Mouse (Mus musculus): ENCODE data around the gene Ifitm10.
"Not testable (repeated sequence)": the region's sequence is repeated elsewhere in the genome, so short reads cannot be mapped to it uniquely, and the experiment has no call there.

Gene Ifitm10

GRCm38 (mm10) chr7:142368856-142369255 lies 4.7 kb downstream of the Ifitm10 start:
- DNase-seq (ENCODE audit: low spot score in 2 of 2), result no peak

GRCm38 (mm10) chr7:142363107-142363506 lies 10.4 kb downstream of the Ifitm10 start:
- DNase-seq (ENCODE audit: low spot score in 2 of 2), result no peak

GRCm38 (mm10) chr7:142360743-142361142 lies 12.8 kb downstream of the Ifitm10 start:
- DNase-seq (ENCODE audit: low spot score in 2 of 2), result no peak

- DNase-seq (ENCODE audit: low spot score in 2 of 2), result no peak
Observed at GRCm38 (mm10) chr7:142359129-142359528, 14.4 kb downstream of the Ifitm10 start.

- no peak for DNase-seq (ENCODE audit: low spot score in 2 of 2)
Observed at GRCm38 (mm10) chr7:142357566-142357965, 16.0 kb downstream of the Ifitm10 start.

GRCm38 (mm10) chr7:142354661-142355233 lies 18.8 kb downstream of the Ifitm10 start:
- DNase-seq (ENCODE audit: low spot score in 2 of 2), result no peak

- no peak for DNase-seq (ENCODE audit: low spot score in 2 of 2)
Observed at GRCm38 (mm10) chr7:142353854-142354253, 19.7 kb downstream of the Ifitm10 start.

GRCm38 (mm10) chr7:142351569-142351968 lies 22.0 kb downstream of the Ifitm10 start:
- DNase-seq (ENCODE audit: low spot score in 2 of 2), result no peak

- peak in 1 of 2 experiments; percentile 42 for DNase-seq (ENCODE audit: low spot score in 2 of 2)
Observed at GRCm38 (mm10) chr7:142349308-142349961, 24.1 kb downstream of the Ifitm10 start.

- DNase-seq (ENCODE audit: low spot score in 2 of 2), result no peak
Observed at GRCm38 (mm10) chr7:142347542-142347941, 26.0 kb downstream of the Ifitm10 start.

GRCm38 (mm10) chr7:142342247-142342640 lies 31.3 kb downstream of the Ifitm10 start:
- DNase-seq (ENCODE audit: low spot score in 2 of 2), result no peak

GRCm38 (mm10) chr7:142341564-142342246 lies 31.8 kb downstream of the Ifitm10 start:
- no peak for DNase-seq (ENCODE audit: low spot score in 2 of 2)

GRCm38 (mm10) chr7:142340269-142340970 lies 33.1 kb downstream of the Ifitm10 start:
- DNase-seq (ENCODE audit: low spot score in 2 of 2), result no peak

GRCm38 (mm10) chr7:142335151-142335550 lies 38.4 kb downstream of the Ifitm10 start:
- no peak for DNase-seq (ENCODE audit: low spot score in 2 of 2)

GRCm38 (mm10) chr7:142334246-142334645 lies 39.3 kb downstream of the Ifitm10 start:
- peak; percentile 64 to 88 for DNase-seq (ENCODE audit: low spot score in 2 of 2)

- not testable (repeated sequence) for DNase-seq (ENCODE audit: low spot score in 2 of 2)
Observed at GRCm38 (mm10) chr7:142332741-142333140, 40.8 kb downstream of the Ifitm10 start.

GRCm38 (mm10) chr7:142331281-142331680 lies 42.3 kb downstream of the Ifitm10 start:
- no peak for DNase-seq (ENCODE audit: low spot score in 2 of 2)

GRCm38 (mm10) chr7:142330271-142330724 lies 43.3 kb downstream of the Ifitm10 start:
- DNase-seq (ENCODE audit: low spot score in 2 of 2), result no peak

GRCm38 (mm10) chr7:142328507-142328906 lies 45.0 kb downstream of the Ifitm10 start:
- no peak for DNase-seq (ENCODE audit: low spot score in 2 of 2)

GRCm38 (mm10) chr7:142326714-142327445 lies 46.7 kb downstream of the Ifitm10 start:
- no peak for DNase-seq (ENCODE audit: low spot score in 2 of 2)

GRCm38 (mm10) chr7:142323396-142324117 lies 50.0 kb downstream of the Ifitm10 start:
- DNase-seq (ENCODE audit: low spot score in 2 of 2), result no peak
